Mouse (Mus musculus) E14TG2a.4 (cell line): ENCODE measurements around the gene Fam71f1.
"Not testable (repeated sequence)": the region's sequence is repeated elsewhere in the genome, so short reads cannot be mapped to it uniquely, and the experiment has no call there.

ENCODE experiments used
- CTCF ChIP-seq: conservative IDR thresholded peaks from 2 replicates; pipeline ENCODE4 v1.5.1; 2014; ENCODE audit warnings: low read length
- NANOG ChIP-seq: IDR thresholded peaks from 2 replicates; pipeline ENCODE4 v1.6.1; 2014; ENCODE audit warnings: borderline replicate concordance, low read length, mixed read lengths

GRCm38 (mm10) chr6:29346512-29346911, 27.6 kb downstream of the Fam71f1 start:
- TF ChIP-seq CTCF, NANOG: not testable (repeated sequence)
